Mouse (Mus musculus): ENCODE results near the gene Lrrfip1. TPM values are rescaled to one million over a fixed set of nuclear protein-coding genes. Genes with fewer than 3 reads are reported as not detected.

The Lrrfip1 gene
- total RNA-seq, 1 experiment from 2014 or later, result 69.4 TPM

- DNase-seq, result no peak
Measured at GRCm38 (mm10) chr1:91024464-91024863, 25.9 kb downstream of the Lrrfip1 start.

DNA sequence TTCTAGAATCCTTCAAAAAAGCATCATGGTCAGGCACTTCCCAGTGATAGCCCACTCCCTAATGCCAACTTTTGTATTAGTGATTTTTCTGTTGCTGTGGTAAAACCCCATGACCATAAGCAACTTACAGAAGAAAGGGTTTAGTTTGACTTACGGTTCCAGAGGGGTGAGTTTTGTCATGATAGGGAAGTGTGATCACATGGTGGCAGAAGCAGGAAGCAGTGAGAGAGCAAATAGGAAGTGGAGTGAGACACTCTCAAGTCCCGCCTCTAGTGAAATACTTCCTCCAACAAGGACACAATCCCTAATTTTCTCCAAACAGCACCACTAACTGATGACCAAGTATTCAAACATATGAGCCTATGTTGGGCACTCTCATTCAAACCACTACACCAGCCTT lies 28.4 kb downstream of the Lrrfip1 start:
- DNase-seq, result no peak

- DNase-seq, result no peak
Measured at GRCm38 (mm10) chr1:91030383-91030782, 31.8 kb downstream of the Lrrfip1 start.

- DNase-seq, result no peak
Measured at GRCm38 (mm10) chr1:91031547-91031946, 33.0 kb downstream of the Lrrfip1 start.

- no peak for DNase-seq
Measured at GRCm38 (mm10) chr1:91032393-91032971, 33.9 kb downstream of the Lrrfip1 start.

DNA sequence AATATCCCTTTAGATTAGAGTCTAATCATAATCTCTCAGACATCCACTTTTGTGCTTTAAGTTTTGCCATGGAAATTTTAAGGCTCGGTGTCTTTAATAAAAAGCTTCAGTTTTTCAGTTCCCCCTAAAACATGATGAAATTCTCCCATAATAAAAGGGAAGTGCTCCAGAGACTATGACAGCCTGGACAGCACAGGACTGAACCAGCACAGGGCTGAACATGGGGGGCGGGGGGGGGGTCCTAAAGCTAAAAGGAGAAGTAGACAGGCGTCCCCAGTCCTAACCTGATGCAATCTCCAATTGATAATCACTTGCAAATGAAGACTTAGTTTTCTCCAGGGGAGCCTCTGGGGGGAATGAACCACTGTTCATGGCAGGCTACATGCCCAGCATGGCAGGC lies 36.0 kb downstream of the Lrrfip1 start:
- no peak for DNase-seq

- DNase-seq, result no peak
Measured at GRCm38 (mm10) chr1:91035266-91035665, 36.7 kb downstream of the Lrrfip1 start.

DNA sequence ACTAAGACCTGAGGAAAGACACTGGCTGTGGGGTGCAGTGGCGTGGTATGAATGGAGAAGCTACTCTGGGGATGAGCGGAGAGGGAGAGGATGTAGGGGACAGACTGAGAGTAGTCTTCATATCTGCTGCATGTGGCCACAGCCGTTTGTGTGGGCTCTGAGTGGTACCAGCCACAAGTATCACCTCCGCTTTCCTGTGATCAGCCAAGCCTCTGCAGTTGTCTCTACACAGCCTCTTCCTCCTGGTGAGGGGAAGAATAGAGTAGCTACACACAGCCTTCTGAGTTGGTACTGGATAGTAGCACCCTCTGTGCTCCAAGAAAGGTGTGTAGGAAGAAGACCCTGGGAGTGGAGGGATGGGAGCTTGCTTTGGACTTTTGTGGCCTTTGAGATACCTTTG lies 38.7 kb downstream of the Lrrfip1 start:
- no peak for DNase-seq

DNA sequence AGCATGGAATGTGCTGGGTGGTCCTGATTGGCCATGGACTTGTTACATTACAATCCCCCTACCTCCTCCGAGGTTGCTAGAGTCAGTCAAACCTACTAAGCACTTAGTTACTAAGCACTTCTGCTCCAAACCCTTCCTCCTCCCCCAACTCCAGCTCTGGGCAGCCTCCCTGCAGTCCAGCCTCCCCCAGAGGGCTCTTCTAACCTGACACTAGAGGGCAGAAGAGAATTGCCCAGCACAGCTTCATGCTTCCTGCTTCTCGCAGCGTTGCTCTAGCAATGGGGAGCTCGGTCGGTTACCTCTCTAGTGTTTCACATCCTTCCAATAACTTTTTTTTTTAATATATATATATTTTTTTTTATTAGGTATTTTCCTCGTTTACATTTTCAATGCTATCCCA lies 39.5 kb downstream of the Lrrfip1 start:
- DNase-seq, result no peak

DNA sequence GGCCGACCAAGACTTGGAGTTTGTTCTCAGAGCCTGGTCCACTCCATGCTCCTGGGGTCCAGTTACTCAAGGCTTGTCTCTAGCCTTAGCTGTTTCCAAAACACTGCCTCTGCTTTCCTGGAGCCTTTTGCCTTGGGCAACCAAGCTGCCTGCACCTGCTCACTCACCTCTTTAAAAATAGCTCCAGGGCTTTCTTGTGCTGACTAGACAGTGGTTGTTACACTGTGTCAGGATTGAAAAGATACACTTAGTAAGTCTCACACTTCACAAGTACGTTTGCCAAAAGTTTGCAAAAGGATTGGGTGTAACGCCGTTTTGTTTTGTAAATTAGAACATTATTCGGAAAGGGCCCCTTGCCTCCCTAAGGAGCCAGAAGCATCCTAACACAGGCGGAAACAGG lies 40.0 kb downstream of the Lrrfip1 start:
- no peak for DNase-seq

DNA sequence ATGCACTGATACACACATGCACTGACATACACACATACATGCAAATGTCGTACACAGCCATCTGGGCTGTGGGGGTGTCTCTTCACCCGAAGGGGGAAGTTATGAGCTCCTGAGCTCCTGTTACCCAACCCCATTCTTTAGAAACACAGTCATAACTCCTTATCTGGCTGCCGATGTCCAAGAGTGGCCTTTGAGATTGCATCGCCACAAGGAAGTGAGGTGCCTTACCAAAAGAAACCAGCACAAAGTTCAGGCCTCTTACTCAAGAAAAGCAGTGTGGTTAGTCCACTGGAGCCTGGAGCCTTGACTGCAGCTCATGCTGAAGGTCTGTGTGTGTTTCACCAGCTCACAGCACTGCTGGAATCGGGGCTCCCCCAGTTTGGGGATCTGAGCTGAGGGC lies 43.1 kb downstream of the Lrrfip1 start:
- DNase-seq, result no peak

- no peak for DNase-seq
Measured at GRCm38 (mm10) chr1:91043191-91043590, 44.7 kb downstream of the Lrrfip1 start.

DNA sequence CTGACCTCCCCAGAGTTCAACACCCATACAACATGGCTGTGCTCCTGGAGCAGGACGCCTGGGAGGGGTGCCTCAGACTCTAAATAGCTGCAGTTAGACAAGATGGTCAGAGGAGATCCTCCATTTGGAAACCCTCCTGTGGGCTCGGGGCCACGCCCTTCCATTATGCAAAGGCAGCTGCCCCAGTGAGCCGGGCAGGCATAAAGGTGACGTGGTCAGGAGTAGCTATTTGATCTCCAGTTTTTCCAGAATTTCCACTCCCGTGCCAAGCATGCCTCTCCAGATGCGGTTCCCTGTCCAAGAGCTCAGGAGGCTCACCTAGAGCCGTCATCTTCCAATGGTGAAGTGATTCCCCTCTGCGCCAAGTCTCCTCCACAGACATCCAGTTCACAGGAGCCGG lies 45.6 kb downstream of the Lrrfip1 start:
- no peak for DNase-seq

DNA sequence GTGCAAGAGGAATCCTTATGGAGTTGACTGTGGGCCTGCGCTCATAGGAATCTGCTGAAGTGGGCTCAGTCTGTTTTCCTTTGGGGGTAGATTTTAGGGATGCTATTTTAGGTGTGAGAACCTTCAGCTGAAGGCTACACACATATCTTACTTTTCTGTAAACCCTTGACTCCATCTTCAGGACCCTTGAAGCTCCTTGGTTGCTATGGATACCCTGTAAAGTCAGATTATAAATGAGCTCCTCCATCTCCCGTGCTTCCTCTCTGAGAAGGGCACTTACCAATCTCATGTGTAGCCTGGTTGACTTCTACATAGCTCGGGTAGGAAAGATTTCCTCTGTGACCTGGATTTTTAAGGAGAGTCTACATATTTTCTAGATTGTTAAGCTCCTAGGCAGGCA lies 46.1 kb downstream of the Lrrfip1 start:
- no peak for DNase-seq

DNA sequence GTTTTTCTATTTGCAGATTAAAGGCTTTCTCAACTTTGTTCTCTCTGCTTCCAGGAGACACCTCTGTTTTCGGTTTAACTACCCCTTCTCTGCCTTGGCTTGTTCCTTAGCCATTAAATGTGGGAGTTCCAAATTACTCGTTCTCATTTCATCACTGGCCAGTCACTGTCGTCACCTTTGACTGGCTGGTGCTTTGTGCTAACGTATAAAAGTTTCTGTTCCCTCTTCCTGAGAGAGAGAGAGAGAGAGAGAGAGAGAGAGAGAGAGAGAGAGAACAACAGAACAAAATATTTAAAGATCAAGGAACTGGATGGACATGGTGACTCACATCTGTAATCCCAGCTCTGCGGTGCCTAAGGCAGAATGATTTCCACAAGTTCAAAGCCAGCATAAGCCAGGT lies 47.7 kb downstream of the Lrrfip1 start:
- no peak for DNase-seq

DNA sequence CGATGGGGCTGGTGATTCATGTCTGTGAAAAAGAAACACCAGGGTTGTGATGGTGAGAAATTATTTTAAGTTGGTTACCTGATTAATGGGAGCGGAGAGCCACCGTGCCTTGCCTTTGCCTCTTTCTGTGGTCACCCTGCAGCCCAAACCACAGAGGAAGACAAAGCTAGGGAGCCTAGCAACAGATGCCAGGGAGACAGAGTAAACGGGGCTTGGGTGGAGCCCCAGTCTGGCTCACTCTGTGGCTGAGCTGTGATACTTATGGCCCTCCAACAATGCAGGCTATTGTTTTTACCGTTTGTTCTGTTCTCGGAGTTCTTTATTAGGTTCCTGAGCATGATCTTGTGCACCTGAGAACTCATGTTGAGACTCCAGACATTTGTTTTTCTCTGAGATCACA lies 50.8 kb downstream of the Lrrfip1 start:
- DNase-seq, result no peak

DNA sequence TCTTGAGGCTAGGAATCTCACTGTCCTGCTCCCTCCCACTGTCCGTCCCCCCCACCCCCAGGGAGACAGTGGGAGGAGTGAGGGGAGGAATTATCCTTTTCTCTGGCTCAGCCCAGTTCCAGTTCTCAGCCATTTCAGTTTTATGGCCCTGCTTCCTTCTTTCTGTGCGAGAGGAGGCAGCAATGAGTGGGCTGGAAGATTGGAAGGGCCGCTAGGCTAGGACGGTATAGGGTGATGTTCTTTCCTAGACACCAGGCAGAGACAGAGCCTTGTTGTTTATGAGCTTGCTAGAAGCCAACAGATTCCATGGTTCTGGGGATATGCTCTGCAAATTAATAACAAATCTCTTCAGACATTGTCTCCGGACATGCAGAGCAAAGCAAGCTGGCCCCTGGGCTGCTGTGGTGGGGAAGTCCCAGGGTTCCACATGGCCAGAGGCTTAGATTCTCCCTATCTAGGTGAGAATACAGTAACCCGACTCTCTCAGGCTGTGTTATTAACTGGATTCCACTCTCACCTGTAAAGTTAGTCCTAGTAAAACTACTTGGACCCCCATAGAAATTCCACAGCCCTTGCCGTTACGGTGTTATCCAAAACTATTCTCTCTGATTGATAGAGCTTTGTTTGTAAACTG lies 53.0 kb downstream of the Lrrfip1 start:
- DNase-seq, result no peak

- DNase-seq, result peak; percentile 91
Measured at GRCm38 (mm10) chr1:91052747-91053181, 54.2 kb downstream of the Lrrfip1 start.

- peak; percentile 85 for DNase-seq
Measured at GRCm38 (mm10) chr1:91053218-91054073, 54.9 kb downstream of the Lrrfip1 start.

- DNase-seq, result no peak
Measured at GRCm38 (mm10) chr1:91054074-91054471, 55.5 kb downstream of the Lrrfip1 start.

- DNase-seq, result no peak
Measured at GRCm38 (mm10) chr1:91054815-91055214, 56.3 kb downstream of the Lrrfip1 start.

DNA sequence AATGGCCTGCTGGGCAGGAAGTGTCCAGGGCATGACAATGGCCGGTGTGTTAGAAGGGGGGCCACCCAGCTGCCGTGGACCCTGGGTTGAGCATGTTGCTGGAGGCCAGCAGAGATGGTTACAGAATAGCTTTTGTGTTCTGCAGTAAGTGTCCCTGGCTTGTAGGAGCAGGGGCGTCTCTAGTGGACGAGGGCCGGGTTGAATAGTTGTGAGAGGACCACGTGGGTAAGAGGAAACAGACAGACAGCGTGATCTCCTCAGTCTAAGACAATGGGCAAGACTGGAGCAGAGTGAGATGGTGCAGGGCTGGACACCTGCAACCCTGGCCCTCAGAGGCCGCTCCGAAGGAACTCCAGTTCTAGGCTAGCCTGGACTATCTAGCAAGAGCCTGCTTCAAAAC lies 57.2 kb downstream of the Lrrfip1 start:
- no peak for DNase-seq

GRCm38 (mm10) chr1:91056416-91056815 lies 57.9 kb downstream of the Lrrfip1 start:
- DNase-seq, result no peak

Measured in adrenal gland, postnatal 25 days (tissue).